Mouse (Mus musculus): ENCODE measurements around the gene Lhfpl5.

DNA sequence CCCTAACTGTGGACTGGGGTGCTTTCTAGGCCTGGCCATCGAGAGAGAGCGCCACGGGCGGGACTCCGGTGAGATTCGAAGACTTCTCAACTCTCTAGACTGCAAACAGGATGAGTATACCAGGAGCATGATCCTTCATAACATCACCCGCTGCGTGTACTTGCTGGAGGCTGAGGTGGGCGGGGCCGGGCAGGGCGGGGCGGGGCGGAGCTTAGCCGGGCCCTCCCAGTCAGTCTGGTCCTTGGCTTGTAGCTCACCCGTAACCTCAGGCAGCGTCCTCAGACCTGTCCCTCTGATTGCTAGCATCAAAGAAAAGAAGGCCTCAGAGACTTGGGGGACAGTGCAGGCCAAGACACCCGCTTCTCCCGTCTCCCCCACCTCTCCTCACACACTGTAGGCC is 43.5 kb upstream of the Lhfpl5 start:
- no peak for TF ChIP-seq CTCF (IDR thresholded peaks at IDR 0.05; ENCODE audit: low read depth, low read length)
- no peak for TF ChIP-seq POLR2AphosphoS5 (IDR thresholded peaks at IDR 0.05; ENCODE audit: insufficient replicate concordance, low read depth, low read length)

Data from G1E (cell line).